Mouse (Mus musculus) embryonic facial prominence, embryonic 11.5 days (tissue): ENCODE measurements at regions not wholly inside any gene's neighbourhood (a gene's known extent, or its start where the extent isn't known, plus 50 kb on each side); places are given as distances from the start of the nearest gene placed in this dataset.

Experiments used
- ATAC-seq: fragments of 200-750 bp; cut with Nextera tagmentation; replicated peaks from 2 replicates; pipeline ENCODE4 v1.8.0; 2017; ENCODE audit warnings: low read depth; ENCODE audit not compliant: insufficient number of reproducible peaks, low FRiP score, low TSS enrichment
- DNase-seq: peaks from one replicate; pipeline ENCODE4 v3.0.0-alpha.2; 2015; ENCODE audit warnings: low spot score
- H3K27ac ChIP-seq: fragments of 300-500 bp; sonication (generic); replicated peaks from 2 replicates; pipeline ENCODE4 v1.5.1; 2014; ENCODE audit warnings: mild to moderate bottlenecking, low read depth, low read length, control low read depth
- H3K27me3 ChIP-seq: fragments of 300-500 bp; sonication (generic); 2 replicates; pipeline ENCODE4 v1.6.1; 2014; ENCODE audit warnings: mild to moderate bottlenecking, low read length, moderate library complexity, mixed read lengths; ENCODE audit not compliant: control insufficient read depth, insufficient read depth
- H3K36me3 ChIP-seq: fragments of 300-500 bp; sonication (generic); replicated peaks from 2 replicates; pipeline ENCODE4 v1.6.1; 2014; ENCODE audit warnings: low read depth, mild to moderate bottlenecking, low read length, moderate library complexity, mixed read lengths; ENCODE audit not compliant: control insufficient read depth, insufficient read depth
- H3K4me1 ChIP-seq: fragments of 300-500 bp; sonication (generic); 2 replicates; pipeline ENCODE4 v1.6.1; 2014; ENCODE audit warnings: low read length, mixed read lengths; ENCODE audit not compliant: control insufficient read depth, insufficient read depth
- H3K4me2 ChIP-seq: fragments of 300-500 bp; sonication (generic); 2 replicates; pipeline ENCODE4 v1.6.1; 2014; ENCODE audit warnings: low read depth, mild to moderate bottlenecking, control low read depth, low read length, moderate library complexity
- H3K4me3 ChIP-seq: fragments of 300-500 bp; sonication (generic); 2 replicates; pipeline ENCODE4 v1.5.1; 2014; ENCODE audit warnings: low read depth, low read length, control low read depth
- H3K9ac ChIP-seq: fragments of 300-500 bp; sonication (generic); replicated peaks from 2 replicates; pipeline ENCODE4 v1.6.1; 2014; ENCODE audit warnings: mild to moderate bottlenecking, control low read depth, low read length
- H3K9me3 ChIP-seq: fragments of 300-500 bp; sonication (generic); replicated peaks from 2 replicates; pipeline ENCODE4 v1.6.1; 2016; ENCODE audit warnings: mild to moderate bottlenecking, low read length, inconsistent platforms, mixed read lengths; ENCODE audit not compliant: control insufficient read depth
- WGBS: fragments of 180-500 bp; shearing (Covaris S2); extraction: QIAGEN DNeasy Blood & Tissue Kit; methylation state at CpG from one replicate; pipeline ENCODE4 v1.1.7; 2014; 5-methylcytosine and 5-hydroxymethylcytosine counted together

- ATAC-seq = no peak
- no peaks in the 10 kb centered on the region for H3K27me3 ChIP-seq
These were observed 440.0 kb downstream of the Rps29 start for GRCm38 (mm10) chr12:68718946-68719345.

GRCm38 (mm10) chr12:68694275-68695267 lies 464.4 kb downstream of the Rps29 start:
- H3K27ac ChIP-seq = no peak overlapping the region
- no peaks in the 10 kb centered on the region for H3K36me3 ChIP-seq
- no peak for ATAC-seq
- DNase-seq = no peak
- H3K9ac ChIP-seq = no peak overlapping the region
- H3K4me2 ChIP-seq = no peak overlapping the region
- no peaks in the 10 kb centered on the region for H3K27me3 ChIP-seq
- WGBS = 73% methylated on average over 11 of the region's 11 CpGs
- H3K9me3 ChIP-seq = no peaks in the 10 kb centered on the region
- no peak overlapping the region for H3K4me3 ChIP-seq
- no peaks in the 10 kb centered on the region for H3K4me1 ChIP-seq

More at GRCm38 (mm10) chr12:68718946-68719345, 440.0 kb downstream of the Rps29 start:
- H3K4me2 ChIP-seq = no peak overlapping the region
- no peak for DNase-seq
- no peaks in the 10 kb centered on the region for H3K4me1 ChIP-seq
- H3K27ac ChIP-seq = no peak overlapping the region
- H3K36me3 ChIP-seq = no peaks in the 10 kb centered on the region
- no peak overlapping the region for H3K4me3 ChIP-seq
- no peaks in the 10 kb centered on the region for H3K9me3 ChIP-seq
- no peak overlapping the region for H3K9ac ChIP-seq

GRCm38 (mm10) chr12:68688262-68688661 lies 470.7 kb downstream of the Rps29 start:
- Histone ChIP-seq H3K36me3 (no peaks in the 10 kb centered on the region), H3K27ac (no peak overlapping the region), H3K4me1 (no peaks in the 10 kb centered on the region), H3K9me3 (no peaks in the 10 kb centered on the region), H3K9ac (no peak overlapping the region), H3K4me3 (no peak overlapping the region), H3K27me3 (no peaks in the 10 kb centered on the region), H3K4me2 (no peak overlapping the region)
- DNase-seq (no peak), ATAC-seq (no peak)
- 80% methylated on average over 3 of the region's 3 CpGs for WGBS

GRCm38 (mm10) chr12:68683897-68684296 lies 475.1 kb downstream of the Rps29 start:
- Histone ChIP-seq H3K9ac (no peak overlapping the region), H3K36me3 (no peaks in the 10 kb centered on the region), H3K4me3 (no peak overlapping the region), H3K27ac (no peak overlapping the region), H3K4me1 (no peaks in the 10 kb centered on the region), H3K9me3 (no peaks in the 10 kb centered on the region), H3K4me2 (no peak overlapping the region), H3K27me3 (no peaks in the 10 kb centered on the region)
- no peak for DNase-seq
- ATAC-seq = no peak
- 52% methylated on average over 1 of the region's 1 CpGs for WGBS

- Histone ChIP-seq H3K9me3 (no peaks in the 10 kb centered on the region), H3K9ac (no peak overlapping the region), H3K4me1 (no peaks in the 10 kb centered on the region), H3K27ac (no peak overlapping the region), H3K4me3 (no peak overlapping the region), H3K36me3 (no peaks in the 10 kb centered on the region), H3K4me2 (no peak overlapping the region), H3K27me3 (no peaks in the 10 kb centered on the region)
- ATAC-seq (no peak), DNase-seq (peak; percentile 14)
- 21% methylated on average over 4 of the region's 4 CpGs for WGBS
These were observed 475.8 kb downstream of the Rps29 start for GRCm38 (mm10) chr12:68683176-68683575.

GRCm38 (mm10) chr12:68680668-68681067 lies 478.3 kb downstream of the Rps29 start:
- H3K9me3 ChIP-seq = no peaks in the 10 kb centered on the region
- no peak overlapping the region for H3K9ac ChIP-seq
- DNase-seq (no peak), ATAC-seq (no peak)
- WGBS = 82% methylated on average over 3 of the region's 3 CpGs
- H3K36me3 ChIP-seq = no peaks in the 10 kb centered on the region
- no peaks in the 10 kb centered on the region for H3K27me3 ChIP-seq
- no peak overlapping the region for H3K4me3 ChIP-seq
- H3K4me2 ChIP-seq = no peak overlapping the region
- no peaks in the 10 kb centered on the region for H3K4me1 ChIP-seq
- no peak overlapping the region for H3K27ac ChIP-seq

- H3K36me3 ChIP-seq = no peaks in the 10 kb centered on the region
- no peak overlapping the region for H3K4me3 ChIP-seq
- DNase-seq (no peak), ATAC-seq (no peak)
- H3K4me2 ChIP-seq = no peak overlapping the region
- WGBS = 90% methylated on average over 16 of the region's 16 CpGs
- H3K4me1 ChIP-seq = no peaks in the 10 kb centered on the region
- H3K27me3 ChIP-seq = no peaks in the 10 kb centered on the region
- no peak overlapping the region for H3K27ac ChIP-seq
- H3K9ac ChIP-seq = no peak overlapping the region
- no peaks in the 10 kb centered on the region for H3K9me3 ChIP-seq
These were observed 482.8 kb downstream of the Rps29 start for GRCm38 (mm10) chr12:68676096-68676775.

- Histone ChIP-seq H3K9me3 (no peaks in the 10 kb centered on the region), H3K27ac (no peak overlapping the region), H3K4me3 (no peak overlapping the region), H3K27me3 (no peaks in the 10 kb centered on the region), H3K9ac (no peak overlapping the region), H3K4me1 (no peaks in the 10 kb centered on the region), H3K4me2 (no peak overlapping the region), H3K36me3 (no peaks in the 10 kb centered on the region)
- WGBS = 82% methylated on average over 3 of the region's 3 CpGs
- ATAC-seq (no peak), DNase-seq (no peak)
These were observed 487.0 kb downstream of the Rps29 start for GRCm38 (mm10) chr12:68672011-68672410.
